Mouse (Mus musculus) lung, postnatal 0 days (tissue): Measurements from ENCODE around the gene Gucy2e.
A peak's percentile ranks its signal among the peaks of the same experiment; 100 is the strongest.

Experiments used
- CTCF ChIP-seq: IDR thresholded peaks from 2 replicates; pipeline ENCODE4 v1.5.1; 2016; ENCODE audit warnings: antibody characterized with exemption, mild to moderate bottlenecking
- EP300 ChIP-seq: IDR thresholded peaks from 2 replicates; pipeline ENCODE4 v1.6.1; 2016; ENCODE audit warnings: antibody characterized with exemption, mild to moderate bottlenecking, control low read depth

DNA sequence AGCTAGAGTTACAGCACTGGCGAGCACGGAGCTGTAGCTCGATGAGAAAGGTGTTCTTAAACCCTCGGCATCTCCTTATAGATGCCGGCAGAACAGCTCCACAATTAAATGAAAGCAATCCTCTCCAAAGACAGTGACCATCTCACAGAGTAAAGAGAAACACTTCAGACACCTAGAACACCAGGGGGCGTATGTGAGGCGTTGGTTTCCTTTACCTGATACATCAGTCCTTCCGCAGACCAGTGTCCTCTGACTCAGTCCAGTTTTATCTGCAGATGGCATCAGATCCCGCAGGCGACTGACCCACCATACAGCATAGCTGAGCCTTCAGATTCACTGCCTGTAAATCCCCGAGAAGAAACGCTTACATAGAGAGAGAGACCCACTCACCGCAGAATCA lies 32.7 kb upstream of the Gucy2e start:
- TF ChIP-seq CTCF (peak; percentile 89), EP300 (no peak)
